Mouse (Mus musculus) heart, embryonic 10.5 days (tissue): ENCODE results near the gene Gjd3. TPM values are rescaled to one million over a fixed set of nuclear protein-coding genes. Genes with fewer than 3 reads are reported as not detected.

Experiments used
- DNase-seq: peaks from one replicate; pipeline ENCODE4 v3.0.0-alpha.2; 2017; ENCODE audit warnings: low spot score
- H3K27ac ChIP-seq: fragments of 300-500 bp; sonication (generic); 2 replicates; pipeline ENCODE4 v1.5.1; 2016; ENCODE audit warnings: mild to moderate bottlenecking
- H3K27me3 ChIP-seq: fragments of 300-500 bp; sonication (generic); 2 replicates; pipeline ENCODE4 v1.6.1; 2016; ENCODE audit warnings: mild to moderate bottlenecking; ENCODE audit not compliant: poor library complexity, insufficient read depth, severe bottlenecking
- H3K36me3 ChIP-seq: fragments of 300-500 bp; sonication (generic); 2 replicates; pipeline ENCODE4 v1.6.1; 2016; ENCODE audit warnings: mild to moderate bottlenecking, moderate library complexity
- H3K4me1 ChIP-seq: fragments of 300-500 bp; sonication (generic); 2 replicates; pipeline ENCODE4 v1.6.1; 2016; ENCODE audit warnings: mild to moderate bottlenecking
- H3K4me3 ChIP-seq: fragments of 300-500 bp; sonication (generic); 2 replicates; pipeline ENCODE4 v1.5.1; 2016; ENCODE audit warnings: mild to moderate bottlenecking, moderate library complexity
- H3K9me3 ChIP-seq: fragments of 300-500 bp; sonication (generic); 2 replicates; pipeline ENCODE4 v1.6.1; 2016; ENCODE audit warnings: mild to moderate bottlenecking, moderate library complexity
- WGBS: fragments of 180-500 bp; shearing (Covaris S2); methylation state at CpG from one replicate; pipeline ENCODE4 v1.1.7; 2016; 5-methylcytosine and 5-hydroxymethylcytosine counted together
- polyA plus RNA-seq: library from polyadenylated mRNA; unstranded; fragments of >200 nt; fragmentation: Nextera tagmentation; extraction: Ambion mirVana; gene quantifications from 2 replicates; pipeline ENCODE4 v1.2.1, GENCODE M21; 2016

Gjd3 gene
- polyA plus RNA-seq, 1 experiment from 2014 or later: 1.1 TPM

DNA sequence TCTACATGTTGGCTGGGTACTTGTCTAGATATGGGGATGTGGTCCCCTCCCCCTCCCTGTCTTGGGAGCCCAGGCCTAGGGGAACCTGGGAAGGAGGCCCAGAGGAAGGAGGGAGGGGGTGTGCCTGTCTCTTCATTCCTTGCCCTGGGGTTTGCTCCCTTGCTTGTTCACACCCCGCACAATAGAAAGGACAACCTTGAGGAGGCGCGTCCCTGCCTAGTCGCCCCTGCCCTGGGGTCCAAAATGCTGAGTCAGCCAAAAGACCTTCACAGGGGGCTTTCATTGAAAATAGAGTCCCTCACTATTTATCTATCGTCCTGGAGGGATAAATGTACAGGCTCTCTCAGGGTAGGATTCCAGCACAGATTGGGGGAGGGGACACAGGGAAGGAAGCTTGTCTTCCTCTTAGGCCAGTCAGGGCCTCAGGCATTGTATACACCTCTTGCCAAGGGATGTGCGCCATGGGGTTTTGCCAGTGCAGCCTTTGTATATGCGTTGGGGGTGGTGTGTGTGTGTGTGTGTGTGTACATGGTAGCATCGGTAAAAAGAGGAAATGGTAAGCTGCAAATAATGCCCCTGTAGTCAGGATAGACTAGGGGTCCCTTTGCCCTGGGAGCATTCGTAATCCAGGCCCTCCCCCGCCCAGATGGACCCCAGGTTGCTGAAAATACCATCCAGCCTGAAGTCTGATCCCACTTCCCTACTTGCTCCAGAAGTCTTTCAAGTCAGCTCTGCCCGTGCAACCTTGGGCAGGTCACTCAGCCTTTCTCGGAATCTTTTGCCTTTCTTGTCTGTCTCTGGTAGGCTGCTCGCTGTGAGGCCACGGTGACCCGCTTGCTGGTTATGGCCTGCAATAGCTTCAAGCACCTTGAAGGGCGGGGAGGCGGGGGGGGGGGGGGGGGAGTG, 27.8 kb downstream of the Gjd3 start:
- Histone ChIP-seq H3K9me3 (no peaks in the 10 kb centered on the region), H3K36me3 (peaks cover 44% of the 10 kb centered on the region), H3K4me1 (peaks cover 78% of the 10 kb centered on the region), H3K4me3 (peak overlapping the region; percentile 41), H3K27ac (peak overlapping the region; percentile 71), H3K27me3 (no peaks in the 10 kb centered on the region)
- no peak for DNase-seq
- WGBS: 13% methylated on average over 17 of the region's 17 CpGs

DNA sequence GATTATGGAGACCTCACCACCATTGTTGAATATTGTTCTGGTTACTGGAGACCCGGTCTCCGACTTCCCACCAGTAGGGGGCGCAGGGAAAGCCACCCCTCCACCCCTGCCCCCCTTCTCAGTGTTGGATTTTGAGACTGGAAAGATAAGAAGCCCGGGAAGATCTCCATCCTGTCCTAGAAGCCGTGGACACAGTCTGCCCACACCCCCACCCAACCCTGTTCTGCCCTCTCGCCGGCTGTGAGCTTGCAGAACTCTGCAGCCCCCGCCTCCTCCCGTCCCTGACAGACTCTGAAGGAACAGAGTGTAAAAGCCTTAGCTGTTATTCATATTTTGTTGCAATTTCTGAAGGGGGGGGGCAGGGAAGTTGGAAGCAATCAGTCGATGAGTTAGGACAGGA, 28.4 kb downstream of the Gjd3 start:
- Histone ChIP-seq H3K4me3 (peak overlapping the region; percentile 41), H3K27me3 (no peaks in the 10 kb centered on the region), H3K4me1 (peaks cover 78% of the 10 kb centered on the region), H3K9me3 (no peaks in the 10 kb centered on the region), H3K36me3 (peaks cover 49% of the 10 kb centered on the region), H3K27ac (peak overlapping the region; percentile 71)
- WGBS: 3% methylated on average over 10 of the region's 10 CpGs
- DNase-seq: peak; percentile 85

DNA sequence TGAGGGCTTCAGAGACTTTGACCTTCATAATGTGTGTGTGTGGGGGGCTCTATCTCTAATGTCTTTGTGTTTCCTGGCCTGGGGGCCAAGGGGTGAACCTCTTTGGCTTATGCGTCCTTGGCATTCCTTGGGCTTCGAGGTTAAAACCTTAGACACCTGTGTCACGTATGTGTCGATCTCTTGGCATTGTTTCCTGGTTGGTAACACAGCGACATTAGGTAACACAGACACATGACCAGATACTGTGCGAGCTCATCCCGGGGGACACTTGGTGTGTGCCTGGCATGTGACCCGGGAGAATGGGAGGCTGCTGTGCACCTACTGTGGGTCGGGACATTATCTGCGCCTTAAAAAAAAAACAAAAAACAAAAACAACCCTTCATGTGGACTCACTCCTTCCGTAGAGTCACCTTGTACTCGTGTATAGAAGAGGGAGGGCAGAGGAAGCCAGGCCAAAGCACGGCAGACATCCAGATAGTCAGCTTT, 28.9 kb downstream of the Gjd3 start:
- no peaks in the 10 kb centered on the region for H3K27me3 ChIP-seq
- H3K27ac ChIP-seq: peak overlapping the region; percentile 71
- no peak for DNase-seq
- WGBS: 24% methylated on average over 13 of the region's 13 CpGs
- peaks cover 78% of the 10 kb centered on the region for H3K4me1 ChIP-seq
- peak overlapping the region; percentile 41 for H3K4me3 ChIP-seq
- H3K9me3 ChIP-seq: no peaks in the 10 kb centered on the region
- H3K36me3 ChIP-seq: peaks cover 53% of the 10 kb centered on the region

DNA sequence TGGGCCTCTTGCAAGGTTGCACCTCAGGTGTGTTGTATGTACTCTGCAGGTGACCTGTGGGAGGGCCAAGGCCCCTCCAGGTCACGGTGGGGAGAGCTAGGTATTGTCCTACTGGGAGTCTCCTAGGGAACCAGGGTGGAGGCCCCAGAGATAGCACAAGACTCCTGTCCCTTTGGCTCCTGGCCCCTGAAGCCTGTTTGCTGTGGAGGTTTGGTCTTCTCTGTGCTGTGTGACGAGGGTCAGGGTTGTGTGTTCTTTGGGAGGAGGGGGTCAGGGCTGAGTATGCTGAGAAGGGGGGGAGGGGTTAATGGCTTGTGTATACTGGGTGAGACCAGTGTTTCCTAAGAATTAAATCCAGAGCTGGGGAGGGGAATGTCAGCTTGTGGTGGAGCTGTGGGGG, 29.5 kb downstream of the Gjd3 start:
- WGBS: 8% methylated on average over 2 of the region's 2 CpGs
- DNase-seq: no peak
- Histone ChIP-seq H3K27ac (peak overlapping the region; percentile 71), H3K4me3 (no peak overlapping the region), H3K36me3 (peaks cover 53% of the 10 kb centered on the region), H3K9me3 (no peaks in the 10 kb centered on the region), H3K27me3 (no peaks in the 10 kb centered on the region), H3K4me1 (peaks cover 79% of the 10 kb centered on the region)

DNA sequence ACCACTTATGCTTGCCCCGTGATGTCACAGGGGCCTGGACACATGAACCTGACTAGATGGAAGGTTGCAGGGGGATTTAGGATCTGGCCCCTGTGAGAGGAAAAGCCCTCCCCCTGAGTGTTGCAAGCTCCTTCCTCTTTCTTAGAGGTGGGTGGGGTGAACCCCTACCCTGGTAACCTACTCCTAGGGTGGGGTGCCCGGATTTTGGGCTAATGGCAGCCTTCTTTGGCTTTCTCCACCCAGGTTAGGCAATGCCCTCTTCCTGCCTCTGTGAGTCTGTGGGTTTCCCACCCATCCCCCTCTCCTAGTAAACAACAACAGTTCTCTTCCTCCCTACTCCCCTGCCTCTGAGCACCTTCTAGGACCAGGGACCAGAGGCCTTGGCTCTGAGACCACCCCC, 30.1 kb downstream of the Gjd3 start:
- Histone ChIP-seq H3K27me3 (no peaks in the 10 kb centered on the region), H3K9me3 (no peaks in the 10 kb centered on the region), H3K4me3 (no peak overlapping the region), H3K36me3 (peaks cover 48% of the 10 kb centered on the region), H3K4me1 (peaks cover 86% of the 10 kb centered on the region), H3K27ac (peak overlapping the region; percentile 71)
- WGBS: 57% methylated on average over 2 of the region's 2 CpGs
- DNase-seq: no peak

DNA sequence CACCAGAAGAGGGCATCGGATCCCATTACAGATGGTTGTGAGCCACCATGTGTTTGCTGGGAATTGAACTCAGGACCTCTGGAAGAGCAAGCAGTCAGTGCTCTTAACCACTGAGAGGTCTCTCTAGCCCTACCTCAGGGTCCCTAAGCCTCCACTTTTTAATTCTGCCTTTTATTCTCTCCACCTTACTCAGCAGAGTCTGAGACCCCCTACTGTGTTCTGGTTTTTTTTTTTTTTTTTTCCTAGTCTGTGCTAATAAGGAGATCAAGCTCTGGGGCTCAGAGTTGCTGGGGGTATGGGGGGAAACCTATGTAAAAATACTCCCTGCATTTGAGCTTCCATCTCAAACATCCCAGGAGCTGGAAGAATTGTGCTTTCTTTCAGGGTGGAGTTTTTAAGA, 30.7 kb downstream of the Gjd3 start:
- H3K27ac ChIP-seq: no peak overlapping the region
- WGBS: 86% methylated on average over 1 of the region's 1 CpGs
- peaks cover 41% of the 10 kb centered on the region for H3K36me3 ChIP-seq
- H3K4me3 ChIP-seq: no peak overlapping the region
- no peaks in the 10 kb centered on the region for H3K27me3 ChIP-seq
- DNase-seq: no peak
- H3K4me1 ChIP-seq: peaks cover 92% of the 10 kb centered on the region
- no peaks in the 10 kb centered on the region for H3K9me3 ChIP-seq

DNA sequence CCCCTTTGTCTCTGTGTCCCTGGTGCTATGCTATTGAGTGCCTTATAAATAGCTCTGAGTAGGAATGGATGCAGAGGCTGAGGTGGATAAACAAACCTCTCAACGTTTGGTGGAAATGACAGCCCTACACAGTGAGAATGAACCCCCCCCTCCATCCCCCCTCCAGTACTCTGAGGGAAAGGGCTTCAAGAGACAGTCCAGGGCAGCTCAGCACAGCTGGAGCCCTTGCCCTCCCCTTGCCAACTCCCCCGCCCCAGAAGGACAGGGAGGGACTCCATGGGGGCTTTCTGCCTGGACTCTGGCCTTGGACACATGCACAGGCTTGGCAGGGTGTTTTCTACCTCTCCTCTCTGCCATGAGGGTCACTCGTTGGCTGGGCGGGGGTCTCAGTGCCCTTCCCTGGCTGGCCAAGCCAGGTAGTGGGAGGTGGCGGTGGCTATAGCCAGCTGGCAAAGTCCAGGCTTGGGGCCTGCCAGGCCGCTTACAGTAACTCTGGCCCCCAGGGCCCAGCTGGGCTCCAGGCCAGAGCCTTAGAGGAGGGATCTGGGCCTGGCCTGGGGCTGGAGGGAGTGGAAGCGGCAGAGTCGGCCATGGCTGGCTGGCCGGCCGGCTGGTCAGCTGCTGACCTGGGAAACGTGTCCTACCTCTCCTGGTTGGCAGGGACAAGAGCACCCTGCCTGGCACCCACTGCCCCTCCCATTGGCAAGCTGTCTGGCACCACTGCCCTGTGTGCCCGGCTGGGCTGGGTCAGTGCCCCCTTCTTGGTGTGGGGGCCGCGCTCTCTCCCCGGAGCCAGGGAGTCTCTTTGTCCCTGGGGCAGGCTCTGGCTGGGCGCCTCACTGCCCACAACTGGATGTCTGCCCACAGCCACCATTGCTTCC, 31.6 kb downstream of the Gjd3 start:
- Histone ChIP-seq H3K4me3 (no peak overlapping the region; the same call in 1 of the 2 replicates), H3K9me3 (no peaks in the 10 kb centered on the region), H3K36me3 (peaks cover 34% of the 10 kb centered on the region), H3K27me3 (no peaks in the 10 kb centered on the region), H3K27ac (peak overlapping the region; percentile 67), H3K4me1 (peaks cover 91% of the 10 kb centered on the region)
- DNase-seq: no peak
- WGBS: 72% methylated on average over 16 of the region's 16 CpGs

DNA sequence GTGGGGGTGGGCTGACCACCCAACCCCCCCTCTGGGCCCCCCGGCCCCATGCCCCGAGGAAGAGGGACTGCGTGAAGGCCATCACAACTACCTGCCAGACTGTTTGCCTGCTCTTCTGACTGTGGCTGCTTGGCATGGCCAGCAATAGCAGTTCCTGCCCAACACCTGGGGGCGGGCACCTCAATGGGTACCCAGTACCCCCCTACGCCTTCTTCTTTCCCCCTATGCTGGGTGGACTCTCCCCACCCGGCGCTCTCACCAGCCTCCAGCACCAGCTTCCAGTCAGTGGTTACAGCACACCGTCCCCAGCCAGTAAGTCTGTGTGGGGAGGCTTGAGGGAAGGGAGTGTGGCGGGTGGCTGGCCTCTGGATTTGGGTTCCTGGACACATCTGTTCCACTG, 32.3 kb downstream of the Gjd3 start:
- Histone ChIP-seq H3K9me3 (no peaks in the 10 kb centered on the region), H3K27me3 (no peaks in the 10 kb centered on the region), H3K27ac (peak overlapping the region; percentile 67), H3K4me3 (no peak overlapping the region), H3K4me1 (peaks cover 91% of the 10 kb centered on the region), H3K36me3 (peaks cover 34% of the 10 kb centered on the region)
- DNase-seq: no peak
- 89% methylated on average over 9 of the region's 9 CpGs for WGBS

DNA sequence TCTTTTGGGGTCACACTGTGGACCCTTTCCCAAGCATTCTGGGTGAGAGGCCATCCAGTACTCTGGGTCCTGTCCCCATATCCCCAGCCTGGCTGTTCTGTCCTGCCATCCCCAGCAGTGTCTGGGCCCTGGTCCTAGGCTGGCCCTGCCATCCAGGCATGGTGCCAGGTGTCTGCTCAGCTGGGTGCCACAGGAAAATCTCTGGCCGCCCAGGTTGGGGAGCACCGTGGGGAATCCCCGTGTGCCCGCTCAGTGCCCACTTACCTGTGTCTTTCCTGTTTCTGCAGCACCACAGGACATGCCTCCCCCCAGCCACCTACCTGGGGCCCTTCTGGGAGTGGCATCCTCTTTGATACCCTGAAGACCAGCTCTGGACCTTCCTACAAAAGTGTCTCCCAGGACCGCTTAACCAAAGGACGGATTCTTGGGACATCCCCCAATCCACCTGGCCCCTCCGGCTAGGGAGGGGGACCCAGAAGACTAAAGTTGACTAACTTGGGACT, 32.8 kb downstream of the Gjd3 start:
- 80% methylated on average over 7 of the region's 7 CpGs for WGBS
- no peak for DNase-seq
- no peak overlapping the region for H3K4me3 ChIP-seq
- H3K27ac ChIP-seq: peak overlapping the region; percentile 67
- no peaks in the 10 kb centered on the region for H3K9me3 ChIP-seq
- H3K36me3 ChIP-seq: peaks cover 34% of the 10 kb centered on the region
- no peaks in the 10 kb centered on the region for H3K27me3 ChIP-seq
- peaks cover 91% of the 10 kb centered on the region for H3K4me1 ChIP-seq

DNA sequence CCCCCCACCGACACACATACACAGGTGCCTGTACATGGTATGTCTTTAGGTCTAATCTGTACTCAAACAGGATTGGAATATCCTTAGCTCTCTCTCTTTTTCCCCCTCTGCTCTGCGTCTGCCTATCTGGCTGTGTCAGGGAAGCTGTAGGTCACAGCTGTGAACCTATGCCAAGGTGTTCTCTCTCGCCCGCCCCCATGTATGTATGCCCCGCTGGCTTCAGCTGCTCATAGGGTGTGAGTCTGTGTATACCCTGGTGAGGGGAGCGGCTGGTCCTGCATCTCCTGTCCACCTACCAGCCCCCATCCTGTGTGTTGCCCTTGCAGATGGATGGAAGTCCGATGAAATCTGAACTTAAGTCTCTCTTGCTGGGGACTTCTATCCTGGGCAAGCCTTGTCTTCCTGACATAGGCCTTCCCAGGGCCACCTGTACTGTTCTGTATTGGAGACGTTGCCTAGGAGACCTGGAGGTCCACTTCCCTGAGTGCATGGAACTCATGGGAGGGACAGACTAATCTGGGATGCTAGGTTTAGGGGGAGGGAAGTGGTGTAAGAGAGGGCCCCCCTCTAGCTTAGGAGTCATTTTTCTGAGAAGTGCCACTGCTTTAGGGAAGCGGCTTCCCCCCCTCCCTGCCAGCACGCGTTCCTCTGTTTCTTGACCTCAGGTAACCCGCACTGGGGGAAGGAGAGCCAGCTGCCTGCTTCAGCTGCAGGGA, 33.4 kb downstream of the Gjd3 start:
- WGBS: 70% methylated on average over 12 of the region's 12 CpGs
- H3K27ac ChIP-seq: peak overlapping the region; percentile 67
- peaks cover 91% of the 10 kb centered on the region for H3K4me1 ChIP-seq

DNA sequence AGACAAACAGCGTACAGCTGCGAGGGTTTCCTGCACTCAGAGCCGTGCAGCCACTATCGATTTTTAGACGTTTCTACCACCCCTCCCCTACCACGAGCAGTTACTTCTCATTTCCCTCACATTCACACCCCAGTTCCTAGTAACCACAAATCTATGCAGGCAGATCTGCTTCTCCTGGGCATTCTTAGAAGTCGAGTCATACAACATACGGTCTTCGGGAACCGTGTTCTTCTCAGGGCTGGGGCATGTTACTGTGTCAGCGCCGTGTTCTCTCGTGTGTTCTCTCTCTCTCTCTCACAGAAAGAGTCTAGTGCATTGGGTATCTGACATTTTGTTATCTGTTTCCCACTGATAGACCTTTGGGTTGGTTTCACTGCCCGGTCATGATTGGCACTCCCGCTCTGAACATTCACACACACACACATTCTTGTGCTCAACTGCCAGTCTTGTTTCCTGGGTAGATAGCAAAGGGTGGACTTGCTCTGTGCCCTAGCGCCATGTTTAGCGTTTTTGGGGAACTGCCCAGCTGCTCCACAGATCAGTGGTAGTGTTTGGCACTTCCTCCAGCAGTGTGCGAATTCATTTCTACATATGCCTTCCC, 34.7 kb downstream of the Gjd3 start:
- 62% methylated on average over 18 of the region's 18 CpGs for WGBS
- H3K4me1 ChIP-seq: peaks cover 91% of the 10 kb centered on the region
- H3K27ac ChIP-seq: peak overlapping the region; percentile 36; the same call in 1 of the 2 replicates
- H3K4me3 ChIP-seq: no peak overlapping the region
- H3K36me3 ChIP-seq: peaks cover 34% of the 10 kb centered on the region
- H3K27me3 ChIP-seq: no peaks in the 10 kb centered on the region
- no peak for DNase-seq
- H3K9me3 ChIP-seq: no peaks in the 10 kb centered on the region

More for the DNA sequence above, 33.4 kb downstream of the Gjd3 start:
- H3K9me3 ChIP-seq: no peaks in the 10 kb centered on the region
- H3K36me3 ChIP-seq: peaks cover 34% of the 10 kb centered on the region
- no peak for DNase-seq
- no peaks in the 10 kb centered on the region for H3K27me3 ChIP-seq
- H3K4me3 ChIP-seq: no peak overlapping the region

DNA sequence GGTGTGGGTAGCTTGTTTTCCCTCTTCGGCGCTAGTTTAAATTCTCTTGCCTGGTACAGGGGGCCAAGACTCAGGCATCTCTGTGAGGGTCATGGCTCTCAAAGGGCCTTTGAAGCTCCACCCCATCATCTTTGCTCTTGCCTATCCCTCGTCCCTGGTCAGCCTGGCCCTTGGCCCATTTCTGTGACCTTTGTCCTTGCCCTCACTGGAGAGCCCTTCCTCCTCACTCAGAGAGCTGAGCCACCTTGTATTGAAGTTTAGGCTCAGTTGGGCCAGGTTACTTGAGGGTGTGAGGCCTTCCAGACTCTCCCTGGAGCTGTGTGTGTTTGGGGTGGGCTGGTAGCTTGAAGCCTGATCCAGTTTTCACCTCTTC, 37.2 kb downstream of the Gjd3 start:
- DNase-seq: no peak
- 46% methylated on average over 3 of the region's 3 CpGs for WGBS
- Histone ChIP-seq H3K4me3 (peak overlapping the region; percentile 24; the same call in 1 of the 2 replicates), H3K4me1 (peaks cover 96% of the 10 kb centered on the region), H3K27me3 (no peaks in the 10 kb centered on the region), H3K36me3 (peaks cover 16% of the 10 kb centered on the region), H3K9me3 (no peaks in the 10 kb centered on the region), H3K27ac (peak overlapping the region; percentile 97)
